Mouse (Mus musculus) heart, adult 2 months (tissue): ENCODE results near the gene Rassf3.

ENCODE experiments used
- CTCF ChIP-seq: fragments of 200-600 bp; IDR thresholded peaks from 2 replicates; pipeline ENCODE4 v1.8.1; 2022; ENCODE audit warnings: antibody characterized with exemption, mild to moderate bottlenecking, moderate library complexity
- POLR2A ChIP-seq: fragments of 200-500 bp; IDR thresholded peaks from 2 replicates; pipeline ENCODE4 v1.6.1; 2011; ENCODE audit warnings: mild to moderate bottlenecking, low read depth, low read length, control low read depth; ENCODE audit not compliant: insufficient read depth

GRCm38 (mm10) chr10:121439310-121439731, 36.8 kb downstream of the Rassf3 start:
- TF ChIP-seq CTCF (no peak), POLR2A (peak; percentile 65)
